Mouse (Mus musculus) megakaryocyte-erythroid progenitor cell, adult 5-6 weeks (primary cell): ENCODE results near the gene Upp2. TPM values are rescaled to one million over a fixed set of nuclear protein-coding genes. Genes with fewer than 3 reads are reported as not detected.

Experiments
- ATAC-seq: replicated peaks from 2 replicates; pipeline ENCODE4 v1.8.0; 2016; ENCODE audit warnings: mild to moderate bottlenecking, inconsistent platforms; ENCODE audit not compliant: severe bottlenecking, poor library complexity, low FRiP score, low TSS enrichment
- total RNA-seq, 2 experiments: library from RNA; stranded (forward) in 1 of 2; stranded (reverse) in 1 of 2; fragments of 200-1000, 215-1000 nt in 1 of 2; fragments of >200 nt in 1 of 2; fragmentation: Nextera tagmentation in 1 of 2; gene quantifications; 2 replicates each; pipeline ENCODE4 v1.2.3; 2014 to 2017

The Upp2 gene
- total RNA-seq, 2 experiments from 2014 or later, result not detected

- ATAC-seq, result no peak
Observed at GRCm38 (mm10) chr2:58549960-58550359, 17.1 kb upstream of the Upp2 start.

- no peak for ATAC-seq
Observed at GRCm38 (mm10) chr2:58550488-58550887, 16.6 kb upstream of the Upp2 start.

GRCm38 (mm10) chr2:58551866-58552265 lies 15.2 kb upstream of the Upp2 start:
- no peak for ATAC-seq

- no peak for ATAC-seq
Observed at GRCm38 (mm10) chr2:58552296-58552695, 14.8 kb upstream of the Upp2 start.

GRCm38 (mm10) chr2:58557045-58557845 lies 9.9 kb upstream of the Upp2 start:
- ATAC-seq, result no peak

GRCm38 (mm10) chr2:58562137-58562536 lies 5.0 kb upstream of the Upp2 start:
- no peak for ATAC-seq

- no peak for ATAC-seq
Observed at GRCm38 (mm10) chr2:58565267-58565666, 1.8 kb upstream of the Upp2 start.

GRCm38 (mm10) chr2:58566049-58566409 lies 1.1 kb upstream of the Upp2 start:
- no peak for ATAC-seq

GRCm38 (mm10) chr2:58566410-58567065 lies 560 bp upstream of the Upp2 start:
- peak; percentile 58 for ATAC-seq

GRCm38 (mm10) chr2:58567866-58568719 lies 995 bp downstream of the Upp2 start:
- ATAC-seq, result no peak

GRCm38 (mm10) chr2:58568841-58569645 lies 1.9 kb downstream of the Upp2 start:
- ATAC-seq, result no peak

GRCm38 (mm10) chr2:58574167-58574566 lies 7.1 kb downstream of the Upp2 start:
- ATAC-seq, result no peak

- no peak for ATAC-seq
Observed at GRCm38 (mm10) chr2:58586311-58586710, 19.2 kb downstream of the Upp2 start.

- ATAC-seq, result no peak
Observed at GRCm38 (mm10) chr2:58589637-58590036, 22.5 kb downstream of the Upp2 start.

- ATAC-seq, result no peak
Observed at GRCm38 (mm10) chr2:58590055-58590454, 23.0 kb downstream of the Upp2 start.

- no peak for ATAC-seq
Observed at GRCm38 (mm10) chr2:58595350-58595749, 28.3 kb downstream of the Upp2 start.

GRCm38 (mm10) chr2:58596774-58597342 lies 29.8 kb downstream of the Upp2 start:
- no peak for ATAC-seq

- no peak for ATAC-seq
Observed at GRCm38 (mm10) chr2:58597556-58597955, 30.5 kb downstream of the Upp2 start.

- ATAC-seq, result no peak
Observed at GRCm38 (mm10) chr2:58599639-58600038, 32.5 kb downstream of the Upp2 start.
